Mouse (Mus musculus) erythroblast, embryonic 14.5 days (primary cell): Measurements from ENCODE around the gene Gclm.

Experiments used
- GATA1 ChIP-seq: IDR thresholded peaks from 2 replicates; pipeline ENCODE4 v1.6.1; 2012; ENCODE audit warnings: low read length, inconsistent platforms, mixed read lengths
- TAL1 ChIP-seq: IDR thresholded peaks from 3 replicates; pipeline ENCODE4 v1.6.1; 2012; ENCODE audit warnings: low read length, inconsistent platforms, mixed read lengths

DNA sequence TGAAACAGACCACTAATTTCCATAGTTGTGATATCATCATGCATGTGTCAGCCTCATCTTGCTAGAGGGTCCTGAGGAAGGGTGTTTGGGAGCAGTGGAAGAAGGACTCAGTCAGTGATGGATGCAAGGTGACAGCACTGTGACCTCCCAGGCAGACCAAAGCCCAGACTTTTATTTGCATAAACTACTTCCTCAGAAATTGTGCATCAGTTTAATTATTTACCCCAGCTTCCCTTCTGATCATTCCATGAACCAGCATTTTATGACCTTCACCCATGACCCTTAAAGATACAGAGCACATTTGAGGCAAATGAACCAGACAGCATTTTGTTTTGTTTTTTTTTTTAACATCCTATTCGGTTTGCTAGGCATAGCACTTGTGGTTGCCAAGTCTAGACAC lies 9.6 kb upstream of the Gclm start:
- TF ChIP-seq GATA1 (no peak), TAL1 (no peak)
